29 mouse cellular contexts compared by ENCODE assay signal in the genomic region with DNA sequence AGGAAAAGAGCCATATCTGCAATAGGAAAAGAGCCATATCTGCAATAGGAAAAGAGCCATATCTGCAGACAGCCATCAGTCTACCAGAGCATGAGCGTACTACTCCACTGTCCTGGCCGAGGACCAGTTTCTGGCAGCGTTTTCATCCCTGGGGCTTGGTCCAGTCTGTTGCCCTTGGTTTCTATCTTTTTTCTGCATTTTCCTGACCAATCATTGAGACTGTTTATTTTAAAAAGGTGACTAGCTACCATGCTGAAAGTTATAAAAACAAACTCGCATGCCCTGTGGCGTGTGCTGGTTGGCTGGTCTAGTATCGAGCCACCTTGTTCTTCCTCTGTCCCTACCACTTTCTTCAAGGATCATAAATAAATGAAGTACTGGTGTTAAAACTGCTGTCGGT. TPM values are rescaled to one million over a fixed set of nuclear protein-coding genes. Genes with fewer than 3 reads are reported as not detected.
DNase-seq lines count a peak whose midpoint lies in the region; ATAC-seq and TF ChIP-seq lines count a peak whose summit lies in the region.
"Had no signal": no experiment of that assay in that cellular context is flagged by ENCODE, and none has a peak within 500 bp of the region (broad histone marks: within the 10 kb centered on the region; RNA-seq: fewer than 3 reads in every experiment).

No protein-coding gene starts in this region.

- no peaks in the 10 kb centered on the region for H3K4me1 ChIP-seq in kidney, postnatal 0 days (replicated peaks; ENCODE audit: insufficient read depth, low read length)
- H3K4me1 ChIP-seq: forebrain, embryonic 13.5 days; hindbrain, embryonic 10.5 days; limb, embryonic 12.5 days; liver, embryonic 15.5 days; midbrain, embryonic 10.5 days; neural tube, embryonic 12.5 days had no signal

- no peaks in the 10 kb centered on the region for H3K9me3 ChIP-seq in kidney, postnatal 0 days (replicated peaks; ENCODE audit: low read length)
- H3K9me3 ChIP-seq: forebrain, embryonic 13.5 days; hindbrain, embryonic 10.5 days; limb, embryonic 12.5 days; liver, embryonic 15.5 days; midbrain, embryonic 10.5 days; neural tube, embryonic 12.5 days had no signal

- DNase-seq in cerebellum, postnatal 14 days: peak; percentile 42 to 45
- DNase-seq in cerebellum, adult 8-10 months: no peak
- DNase-seq in ovary, postnatal 36 days (ENCODE audit: low spot score): peak; percentile 24
- no peak for DNase-seq in ovary, postnatal 14 days (ENCODE audit: low spot score)
- no peak for DNase-seq in kidney, postnatal 0 days (ENCODE audit: low spot score)
- no peak for DNase-seq in spleen, postnatal 14 days (ENCODE audit: low spot score in 2 of 2)
- DNase-seq: adrenal gland, adult 2 months; cerebellum, adult 11-12 months; cerebellum, postnatal 25 days; gastrocnemius, postnatal 14 days; heart, postnatal 14 days; layer of hippocampus, postnatal 36 days; lung, embryonic 14.5 days; lung, postnatal 14 days; right cerebral cortex, postnatal 25 days; thymus, postnatal 14 days had no signal

- H3K9ac ChIP-seq in kidney, postnatal 0 days (ENCODE audit: low read depth, low read length): no peak overlapping the region
- H3K9ac ChIP-seq: forebrain, embryonic 13.5 days; limb, embryonic 12.5 days; liver, embryonic 15.5 days; lung, embryonic 14.5 days; neural tube, embryonic 12.5 days had no signal

- H3K36me3 ChIP-seq in kidney, postnatal 0 days (ENCODE audit: insufficient read depth, low read length): no peaks in the 10 kb centered on the region
- H3K36me3 ChIP-seq: liver, embryonic 15.5 days had no signal

- 69% methylated on average over 7 of the region's 7 CpGs for WGBS in kidney, postnatal 0 days

- H3K27me3 ChIP-seq in kidney, postnatal 0 days (ENCODE audit: insufficient read depth, low read length): no peaks in the 10 kb centered on the region
- H3K27me3 ChIP-seq: forebrain, embryonic 13.5 days; limb, embryonic 12.5 days; liver, embryonic 15.5 days; neural tube, embryonic 12.5 days had no signal

- no peak overlapping the region for H3K4me2 ChIP-seq in kidney, postnatal 0 days (ENCODE audit: low read length)
- H3K4me2 ChIP-seq: forebrain, embryonic 13.5 days; limb, embryonic 12.5 days; liver, embryonic 15.5 days; lung, embryonic 14.5 days; neural tube, embryonic 12.5 days had no signal

- TF ChIP-seq CTCF in kidney, postnatal 0 days (IDR thresholded peaks at IDR 0.05; ENCODE audit: low read depth): no peak

- peak; percentile 29 for ATAC-seq in kidney, postnatal 0 days (replicated peaks; ENCODE audit: low FRiP score, low read depth)
- no peak for ATAC-seq in monocyte, adult 5-6 weeks (replicated peaks; ENCODE audit: insufficient number of reproducible peaks, low FRiP score, low TSS enrichment, poor library complexity, severe bottlenecking)
- ATAC-seq: activated CD4-positive, CD25-positive, alpha-beta regulatory T cell, adult 4 months; CD4-positive, CD25-positive, alpha-beta regulatory T cell, adult 4 months; hindbrain, embryonic 16.5 days; midbrain, embryonic 16.5 days had no signal

- H3K27ac ChIP-seq in kidney, postnatal 0 days: 0 out of 2 replicates have a peak overlapping the region, but pooled peaks have one; percentile 19
- H3K27ac ChIP-seq: forebrain, embryonic 13.5 days; hindbrain, embryonic 10.5 days; limb, embryonic 12.5 days; liver, embryonic 15.5 days; midbrain, embryonic 10.5 days; neural tube, embryonic 12.5 days had no signal

- H3K4me3 ChIP-seq in kidney, postnatal 0 days (replicated peaks; ENCODE audit: low read depth, low read length): no peak overlapping the region
- H3K4me3 ChIP-seq: forebrain, embryonic 13.5 days; hindbrain, embryonic 10.5 days; limb, embryonic 12.5 days; liver, embryonic 15.5 days; midbrain, embryonic 10.5 days; myocyte; neural tube, embryonic 12.5 days had no signal

RNA-seq across cellular contexts. Expression of gene Dzip1, which starts 30.0 kb away (rescaled TPM):
- polyA plus RNA-seq in kidney, postnatal 0 days (2015; fragmentation: Nextera tagmentation; extraction: Ambion mirVana): 10.3 and 10.7 TPM in 2 replicates
- 0.67 to 1.1 TPM (median 0.68 TPM) in 3 replicates for total RNA-seq in monocyte, adult 5-6 weeks (2017)
- total RNA-seq: granulocyte monocyte progenitor cell, adult 5-6 weeks had no signal

RNA-seq across cellular contexts. Expression of gene Dnajc3, which starts 42.5 kb away (rescaled TPM):
- polyA plus RNA-seq in kidney, postnatal 0 days (2015; fragmentation: Nextera tagmentation; extraction: Ambion mirVana): 43.1 and 46.3 TPM in 2 replicates
- 73.5 to 105 TPM (median 85.8 TPM) in 3 replicates for total RNA-seq in monocyte, adult 5-6 weeks (2017)

Comparison
In these comparisons a context has a peak if more than half of its experiments do, and no peak if none do; other contexts are left out.
1. DNase-seq: peak in cerebellum, postnatal 14 days (2 of 2) and ovary, postnatal 36 days (single experiment); none in cerebellum, adult 8-10 months (single experiment), ovary, postnatal 14 days (single experiment), kidney, postnatal 0 days (single experiment) and spleen, postnatal 14 days (0 of 2).